In genomic region chr11:97559549-97559948, GRCm38 (mm10) we compare ENCODE assay signal across 9 mouse cellular contexts. TPM values are rescaled to one million over a fixed set of nuclear protein-coding genes. Genes with fewer than 3 reads are reported as not detected.
DNase-seq lines count a peak whose midpoint lies in the region; ATAC-seq and TF ChIP-seq lines count a peak whose summit lies in the region.
"Had no signal": no experiment of that assay in that cellular context is flagged by ENCODE, and none has a peak within 500 bp of the region (broad histone marks: within the 10 kb centered on the region; RNA-seq: fewer than 3 reads in every experiment).

No protein-coding gene starts in this region.

- H3K27ac ChIP-seq in kidney, adult 2 months (ENCODE audit: insufficient read depth, low read depth, low read length), result no peak overlapping the region
- 0 out of 2 replicates have a peak overlapping the region, but pooled peaks have one; percentile 57 for H3K27ac ChIP-seq in midbrain, embryonic 15.5 days
- H3K27ac ChIP-seq in midbrain, embryonic 16.5 days (ENCODE audit: low read length), result no peak overlapping the region
- H3K27ac ChIP-seq in bone marrow, adult 2 months (ENCODE audit: control insufficient read depth, insufficient read depth, low read depth, low read length, poor library complexity), result no peak overlapping the region
- H3K27ac ChIP-seq in midbrain, postnatal 0 days (ENCODE audit: low read depth, low read length), result no peak overlapping the region
- H3K27ac ChIP-seq: liver, embryonic 15.5 days had no signal

- peak; percentile 46 for TF ChIP-seq CTCF in kidney, adult 2 months (conservative IDR thresholded peaks at IDR 0.05; ENCODE audit: insufficient read depth, insufficient read length, low read depth, low read length)
- peak; percentile 11; the same call in 1 of the 2 replicates for TF ChIP-seq CTCF in bone marrow, adult 2 months (IDR thresholded peaks at IDR 0.05; ENCODE audit: control insufficient read depth, insufficient read depth, low read length)
- TF ChIP-seq CTCF in midbrain, postnatal 0 days (IDR thresholded peaks at IDR 0.05), result peak; percentile 56

- no peak overlapping the region for H3K9ac ChIP-seq in midbrain, embryonic 15.5 days
- no peak overlapping the region for H3K9ac ChIP-seq in midbrain, embryonic 16.5 days (ENCODE audit: low read depth, low read length)
- no peak overlapping the region for H3K9ac ChIP-seq in midbrain, postnatal 0 days (replicated peaks; ENCODE audit: low read length, poor library complexity, severe bottlenecking)
- H3K9ac ChIP-seq: liver, embryonic 15.5 days had no signal

- no peak overlapping the region for H3K4me2 ChIP-seq in midbrain, embryonic 15.5 days
- H3K4me2 ChIP-seq in midbrain, embryonic 16.5 days (ENCODE audit: low read length), result no peak overlapping the region
- no peak overlapping the region for H3K4me2 ChIP-seq in midbrain, postnatal 0 days (ENCODE audit: low read depth, low read length, poor library complexity, severe bottlenecking)
- H3K4me2 ChIP-seq: liver, embryonic 15.5 days had no signal

- DNase-seq in kidney, adult 2 months, result no peak
- no peak for DNase-seq in kidney, adult 9 months
- DNase-seq in midbrain, postnatal 0 days (ENCODE audit: low spot score), result no peak
- no peak for DNase-seq in layer of hippocampus, adult 11-12 months (ENCODE audit: low spot score)
- DNase-seq: heart, adult 18-20 months had no signal

- no peak for ATAC-seq in midbrain, embryonic 15.5 days (replicated peaks)
- no peak for ATAC-seq in midbrain, embryonic 16.5 days
- no peak for ATAC-seq in midbrain, postnatal 0 days (ENCODE audit: low FRiP score)

- H3K27me3 ChIP-seq in kidney, adult 2 months (replicated peaks; ENCODE audit: control insufficient read depth, insufficient read depth, low read length), result no peaks in the 10 kb centered on the region
- H3K27me3 ChIP-seq in midbrain, embryonic 15.5 days (replicated peaks), result no peaks in the 10 kb centered on the region
- H3K27me3 ChIP-seq in midbrain, embryonic 16.5 days (ENCODE audit: control insufficient read depth, insufficient read depth, low read depth, low read length), result no peaks in the 10 kb centered on the region
- H3K27me3 ChIP-seq in midbrain, postnatal 0 days (ENCODE audit: insufficient read depth, low read length), result no peaks in the 10 kb centered on the region

- H3K4me1 ChIP-seq in kidney, adult 2 months (ENCODE audit: control insufficient read depth, insufficient read depth, low read length), result peaks cover 16% of the 10 kb centered on the region
- peaks cover 82% of the 10 kb centered on the region for H3K4me1 ChIP-seq in midbrain, embryonic 15.5 days
- peaks cover 65% of the 10 kb centered on the region for H3K4me1 ChIP-seq in midbrain, embryonic 16.5 days (ENCODE audit: control insufficient read depth, insufficient read depth, low read length)
- no peaks in the 10 kb centered on the region; the same call in 1 of the 2 replicates for H3K4me1 ChIP-seq in bone marrow, adult 2 months (ENCODE audit: control insufficient read depth, insufficient read depth, low read length)
- peaks cover 7% of the 10 kb centered on the region; the same call in 1 of the 2 replicates for H3K4me1 ChIP-seq in midbrain, postnatal 0 days (ENCODE audit: insufficient read depth, low read length)

- H3K4me3 ChIP-seq in kidney, adult 2 months (ENCODE audit: insufficient read depth, low read depth, low read length), result no peak overlapping the region
- no peak overlapping the region for H3K4me3 ChIP-seq in midbrain, embryonic 15.5 days
- H3K4me3 ChIP-seq in midbrain, embryonic 16.5 days (ENCODE audit: low read depth, low read length), result no peak overlapping the region
- H3K4me3 ChIP-seq in bone marrow, adult 2 months (replicated peaks; ENCODE audit: control insufficient read depth, low read depth, low read length), result no peak overlapping the region
- no peak overlapping the region for H3K4me3 ChIP-seq in midbrain, postnatal 0 days (ENCODE audit: low read depth, low read length)
- H3K4me3 ChIP-seq: liver, embryonic 15.5 days had no signal

- no peak for TF ChIP-seq POLR2A in kidney, adult 2 months (IDR thresholded peaks at IDR 0.05; ENCODE audit: low read depth, low read length)
- TF ChIP-seq POLR2A in bone marrow, adult 2 months (IDR thresholded peaks at IDR 0.05; ENCODE audit: borderline replicate concordance, control insufficient read depth, low read depth, low read length), result no peak

- no peaks in the 10 kb centered on the region for H3K36me3 ChIP-seq in kidney, adult 2 months (ENCODE audit: control insufficient read depth, insufficient read depth, low read length)
- H3K36me3 ChIP-seq in midbrain, embryonic 15.5 days (replicated peaks), result no peaks in the 10 kb centered on the region
- H3K36me3 ChIP-seq in midbrain, embryonic 16.5 days (ENCODE audit: control insufficient read depth, insufficient read depth, low read length), result no peaks in the 10 kb centered on the region
- 0 out of 2 replicates have a peak, but pooled peaks cover 2% of the 10 kb centered on the region for H3K36me3 ChIP-seq in midbrain, postnatal 0 days (ENCODE audit: insufficient read depth, low read length)
- H3K36me3 ChIP-seq: liver, embryonic 15.5 days had no signal

- no peaks in the 10 kb centered on the region for H3K9me3 ChIP-seq in midbrain, embryonic 15.5 days
- no peaks in the 10 kb centered on the region for H3K9me3 ChIP-seq in midbrain, embryonic 16.5 days (replicated peaks; ENCODE audit: control insufficient read depth, low read length, poor library complexity, severe bottlenecking)
- no peaks in the 10 kb centered on the region for H3K9me3 ChIP-seq in midbrain, postnatal 0 days (ENCODE audit: low read length)
- H3K9me3 ChIP-seq: liver, embryonic 15.5 days had no signal

- 65% methylated on average over 4 of the region's 4 CpGs for WGBS in kidney, adult 2 months
- WGBS in midbrain, embryonic 15.5 days, result 34% methylated on average over 4 of the region's 4 CpGs
- WGBS in midbrain, embryonic 16.5 days, result 32% methylated on average over 4 of the region's 4 CpGs
- 65% methylated on average over 4 of the region's 4 CpGs for WGBS in bone marrow, adult 2 months
- 42% methylated on average over 4 of the region's 4 CpGs for WGBS in midbrain, postnatal 0 days

RNA-seq across cellular contexts. Expression of gene Srcin1, which starts 16.4 kb away (rescaled TPM):
- 13.0 and 13.2 TPM in 2 replicates for polyA plus RNA-seq in kidney, adult 2 months (2012; rRNA removed)
- polyA plus RNA-seq in midbrain, embryonic 15.5 days (2015; fragmentation: Nextera tagmentation; extraction: Ambion mirVana), result 13.2 and 13.9 TPM in 2 replicates
- 9.2 and 10.4 TPM in 2 replicates for polyA plus RNA-seq in midbrain, embryonic 16.5 days (2015; fragmentation: Nextera tagmentation; extraction: Ambion mirVana)
- 0.23 and 0.57 TPM in 2 replicates for polyA plus RNA-seq in bone marrow, adult 2 months (2011; ENCODE audit: insufficient read depth, insufficient read length, low replicate concordance, missing spikeins)
- 95.0 and 100 TPM in 2 replicates for total RNA-seq in midbrain, postnatal 0 days (2014; rRNA removed)
- 13.1 and 14.0 TPM in 2 replicates for polyA plus RNA-seq in midbrain, postnatal 0 days (2015; fragmentation: Nextera tagmentation; extraction: Ambion mirVana)
- polyA plus RNA-seq: liver, embryonic 15.5 days had no signal

RNA-seq across cellular contexts. Expression of gene 4933428G20Rik, which starts 59.4 kb away (rescaled TPM):
- polyA plus RNA-seq in kidney, adult 2 months (2012; rRNA removed), result not detected in 2 replicates
- polyA plus RNA-seq in midbrain, embryonic 15.5 days (2015; fragmentation: Nextera tagmentation; extraction: Ambion mirVana), result 1.3 and 1.6 TPM in 2 replicates
- 1.2 and 1.3 TPM in 2 replicates for polyA plus RNA-seq in midbrain, embryonic 16.5 days (2015; fragmentation: Nextera tagmentation; extraction: Ambion mirVana)
- not detected in 2 replicates for polyA plus RNA-seq in bone marrow, adult 2 months (2011; ENCODE audit: insufficient read depth, insufficient read length, low replicate concordance, missing spikeins)
- 0.28 TPM in 1 of 2 replicates, not detected in the other for total RNA-seq in midbrain, postnatal 0 days (2014; rRNA removed)
- polyA plus RNA-seq in midbrain, postnatal 0 days (2015; fragmentation: Nextera tagmentation; extraction: Ambion mirVana), result 0.34 and 0.91 TPM in 2 replicates
- total RNA-seq: heart, adult 18-20 months had no signal
